Mouse (Mus musculus): Measurements from ENCODE around the gene Gm10570. TPM values are rescaled to one million over a fixed set of nuclear protein-coding genes. Genes with fewer than 3 reads are reported as not detected.

Gm10570 gene
- not detected in 2 replicates for polyA plus RNA-seq (2014; fragmentation: Nextera tagmentation; extraction: Ambion mirVana)

DNA sequence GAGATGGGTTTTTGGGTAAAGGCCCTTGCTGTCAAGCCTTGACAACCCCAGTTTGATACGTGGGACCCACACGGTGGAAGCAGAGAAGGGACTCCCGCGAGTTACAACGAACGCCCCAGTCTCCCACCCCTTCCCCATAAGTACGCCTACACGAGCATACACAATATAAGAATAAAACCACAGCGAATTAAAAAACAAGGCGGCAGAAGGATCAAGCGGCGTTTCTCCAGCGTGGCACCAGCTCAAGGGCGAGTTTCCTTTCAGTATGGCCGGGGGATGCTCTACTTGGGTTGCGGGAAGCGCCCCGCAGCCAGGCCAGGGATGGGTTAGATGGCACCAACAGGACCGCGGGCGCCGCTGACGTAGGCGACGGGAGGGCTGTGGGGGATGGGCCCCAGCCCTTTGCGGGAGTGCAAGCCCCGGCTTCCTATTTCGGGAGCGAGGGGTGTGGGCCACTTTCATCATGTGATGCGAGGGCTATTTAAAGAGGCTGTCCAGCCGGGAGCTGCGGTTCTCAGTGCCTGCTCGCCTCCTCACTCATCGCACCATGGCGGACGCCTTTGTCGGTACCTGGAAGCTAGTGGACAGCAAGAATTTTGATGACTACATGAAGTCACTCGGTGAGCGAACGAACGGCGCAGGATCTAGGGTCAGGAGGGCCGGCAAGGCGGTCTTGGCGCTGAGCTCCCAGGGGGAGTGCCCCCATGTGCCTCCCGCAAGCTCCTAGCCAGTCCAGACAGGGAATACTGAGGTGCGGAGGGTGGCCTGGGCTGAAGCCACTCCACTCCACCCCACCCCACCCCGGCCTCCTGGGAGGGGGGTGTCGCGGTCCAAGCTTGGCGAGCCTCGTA, at the start of gene Gm10570, which contains the start of gene Fabp3:
Gm10570 (minus strand) TSS at position 444 of the 851 bp plus-strand sequence.
Fabp3 (plus strand) TSS at position 365 of the 851 bp plus-strand sequence.
- no peak for TF ChIP-seq CTCF (IDR thresholded peaks at IDR 0.05; ENCODE audit: low read depth)
- H3K36me3 ChIP-seq (ENCODE audit: insufficient read depth): 0 out of 2 replicates have a peak, but pooled peaks cover under 1% of the 10 kb centered on the region
- ATAC-seq (ENCODE audit: insufficient read depth) (peak; percentile 33; the same call in 1 of the 2 replicates), DNase-seq (peak; percentile 49)
- H3K4me1 ChIP-seq (ENCODE audit: insufficient read depth): no peaks in the 10 kb centered on the region
- H3K9ac ChIP-seq: peak within 1 kb of the TSS; percentile 47
- peak within 1 kb of the TSS; percentile 44 for H3K4me3 ChIP-seq (ENCODE audit: low read depth, low read length)
- H3K27me3 ChIP-seq (ENCODE audit: insufficient read depth, low read length): peaks cover 42% of the 10 kb centered on the region
- under 1% methylated on average over 52 of the region's 52 CpGs for WGBS
- no peaks in the 10 kb centered on the region for H3K9me3 ChIP-seq (ENCODE audit: low read depth, low read length)
- H3K4me2 ChIP-seq: peak within 1 kb of the TSS; percentile 93
- H3K27ac ChIP-seq (ENCODE audit: low read depth): no peak within 1 kb of the TSS; the same call in 1 of the 2 replicates

DNA sequence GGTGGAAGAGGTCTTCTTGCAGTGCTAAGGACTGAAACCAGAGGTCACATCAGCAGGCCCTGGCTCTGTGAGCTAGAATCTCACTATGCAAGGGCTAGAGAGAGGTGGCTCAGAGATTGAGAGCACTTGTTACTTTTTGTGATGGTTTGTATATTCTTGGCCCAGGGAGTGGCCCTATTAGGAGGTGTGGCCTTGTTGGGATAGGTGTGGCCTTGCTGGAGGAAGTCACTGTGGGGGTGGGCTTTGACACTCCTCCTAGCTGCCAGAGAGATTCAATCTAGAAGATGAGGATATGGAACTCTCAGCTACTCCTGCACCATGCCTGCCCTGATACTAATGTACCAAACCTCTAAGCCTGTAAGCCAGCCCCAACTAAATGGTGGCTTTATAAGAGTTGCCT, 49.5 kb upstream of the Gm10570 start:
- DNase-seq: no peak
- Histone ChIP-seq H3K27me3 (ENCODE audit: insufficient read depth, low read length) (no peaks in the 10 kb centered on the region), H3K4me3 (ENCODE audit: low read depth, low read length) (no peak overlapping the region), H3K9me3 (ENCODE audit: low read depth, low read length) (no peaks in the 10 kb centered on the region), H3K4me2 (no peak overlapping the region), H3K27ac (ENCODE audit: low read depth) (no peak overlapping the region), H3K36me3 (ENCODE audit: insufficient read depth) (peaks cover 20% of the 10 kb centered on the region), H3K4me1 (ENCODE audit: insufficient read depth) (peaks cover 4% of the 10 kb centered on the region; the same call in 1 of the 2 replicates), H3K9ac (no peak overlapping the region)
- no peak for TF ChIP-seq CTCF (IDR thresholded peaks at IDR 0.05; ENCODE audit: low read depth)
- ATAC-seq (ENCODE audit: insufficient read depth): no peak

DNA sequence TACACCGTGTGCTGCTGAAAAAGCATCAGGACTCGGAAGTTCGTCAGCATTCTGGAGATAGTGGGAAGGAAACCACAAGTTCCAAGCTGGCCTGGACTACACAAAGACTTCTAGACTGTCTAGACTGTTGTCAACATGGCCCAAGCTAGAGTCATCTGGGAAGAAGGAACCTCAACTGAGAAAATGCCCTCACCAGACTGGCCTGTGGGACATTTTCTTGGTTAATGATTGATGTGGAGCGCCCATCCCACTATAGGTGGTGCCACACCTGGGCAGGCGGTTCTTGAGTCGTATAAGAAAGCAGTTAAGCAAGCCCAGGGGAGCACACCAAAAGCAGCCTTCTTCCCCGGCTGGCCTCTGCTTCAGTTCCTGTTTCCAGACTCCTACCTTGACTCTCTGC, 44.1 kb upstream of the Gm10570 start:
- Histone ChIP-seq H3K9ac (no peak overlapping the region), H3K27me3 (ENCODE audit: insufficient read depth, low read length) (no peaks in the 10 kb centered on the region), H3K27ac (ENCODE audit: low read depth) (no peak overlapping the region), H3K4me1 (ENCODE audit: insufficient read depth) (no peaks in the 10 kb centered on the region), H3K9me3 (ENCODE audit: low read depth, low read length) (no peaks in the 10 kb centered on the region), H3K36me3 (ENCODE audit: insufficient read depth) (peaks cover 62% of the 10 kb centered on the region), H3K4me2 (no peak overlapping the region), H3K4me3 (ENCODE audit: low read depth, low read length) (no peak overlapping the region)
- TF ChIP-seq CTCF (IDR thresholded peaks at IDR 0.05; ENCODE audit: low read depth): no peak
- DNase-seq: no peak
- no peak for ATAC-seq (ENCODE audit: insufficient read depth)
- WGBS: 86% methylated on average over 7 of the region's 7 CpGs

DNA sequence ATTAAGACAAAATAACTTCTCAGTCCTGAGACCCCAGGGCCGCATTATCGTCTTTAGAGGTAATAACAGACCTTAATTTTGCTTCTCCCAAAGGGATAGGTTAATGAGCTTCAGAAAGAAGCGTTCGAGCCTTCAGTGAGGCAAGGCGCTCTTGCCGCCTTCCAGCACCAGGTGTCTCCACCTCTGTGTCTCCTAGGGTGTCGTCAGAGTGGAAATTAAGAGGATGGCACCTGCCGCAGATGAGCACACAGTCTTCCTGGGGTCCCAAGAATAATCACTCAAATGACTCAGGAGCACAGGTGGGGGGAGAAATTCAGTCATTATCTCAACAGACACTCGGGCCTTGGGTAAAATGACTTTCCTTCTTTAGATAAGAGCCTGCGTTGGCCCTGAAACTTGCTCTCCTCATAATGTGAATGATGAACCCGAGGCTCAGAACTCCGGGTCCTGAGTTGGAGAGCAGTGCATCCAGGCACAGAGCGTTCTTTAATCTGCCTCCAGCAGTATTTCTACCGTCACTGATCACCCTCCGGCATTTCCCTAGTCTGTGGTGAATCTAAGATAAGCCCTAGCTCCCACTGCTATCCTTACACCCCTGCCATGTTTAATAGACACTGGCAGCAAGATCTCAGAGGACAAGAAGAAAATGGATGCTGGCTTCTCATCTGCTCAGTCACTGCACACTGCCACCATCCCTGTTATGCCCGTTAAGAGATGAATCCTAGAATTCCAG, 42.4 kb upstream of the Gm10570 start:
- peaks cover 59% of the 10 kb centered on the region for H3K36me3 ChIP-seq (ENCODE audit: insufficient read depth)
- H3K4me2 ChIP-seq: no peak overlapping the region
- 87% methylated on average over 16 of the region's 16 CpGs for WGBS
- no peak overlapping the region for H3K27ac ChIP-seq (ENCODE audit: low read depth)
- TF ChIP-seq CTCF (IDR thresholded peaks at IDR 0.05; ENCODE audit: low read depth): no peak
- no peak overlapping the region for H3K4me3 ChIP-seq (ENCODE audit: low read depth, low read length)
- H3K27me3 ChIP-seq (ENCODE audit: insufficient read depth, low read length): no peaks in the 10 kb centered on the region
- H3K9ac ChIP-seq: no peak overlapping the region
- ATAC-seq (ENCODE audit: insufficient read depth): no peak
- no peaks in the 10 kb centered on the region for H3K9me3 ChIP-seq (ENCODE audit: low read depth, low read length)
- H3K4me1 ChIP-seq (ENCODE audit: insufficient read depth): no peaks in the 10 kb centered on the region
- no peak for DNase-seq

DNA sequence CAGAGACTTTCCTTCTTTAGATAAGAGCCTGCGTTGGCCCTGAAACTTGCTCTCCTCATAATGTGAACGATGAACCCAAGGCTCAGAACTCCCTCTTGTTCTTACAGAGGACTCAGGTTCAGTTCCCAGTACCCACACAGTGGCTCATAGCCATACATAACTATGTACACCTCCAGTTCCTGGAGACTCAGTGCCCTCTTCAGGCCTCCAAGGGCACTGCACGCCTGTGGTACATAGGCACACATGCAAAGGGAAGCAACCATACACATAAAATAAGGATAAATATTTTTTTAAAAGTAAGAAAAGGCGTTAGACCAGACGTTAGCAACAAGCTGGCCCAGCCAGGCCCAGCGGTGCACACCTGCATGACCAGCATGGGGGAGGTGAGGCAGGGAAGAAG, 41.2 kb upstream of the Gm10570 start:
- no peak overlapping the region for H3K4me3 ChIP-seq (ENCODE audit: low read depth, low read length)
- no peaks in the 10 kb centered on the region for H3K27me3 ChIP-seq (ENCODE audit: insufficient read depth, low read length)
- H3K9ac ChIP-seq: no peak overlapping the region
- H3K4me2 ChIP-seq: no peak overlapping the region
- H3K36me3 ChIP-seq (ENCODE audit: insufficient read depth): peaks cover 64% of the 10 kb centered on the region
- TF ChIP-seq CTCF (IDR thresholded peaks at IDR 0.05; ENCODE audit: low read depth): peak; percentile 34
- H3K9me3 ChIP-seq (ENCODE audit: low read depth, low read length): no peaks in the 10 kb centered on the region
- 95% methylated on average over 6 of the region's 6 CpGs for WGBS
- no peak for ATAC-seq (ENCODE audit: insufficient read depth)
- no peaks in the 10 kb centered on the region for H3K4me1 ChIP-seq (ENCODE audit: insufficient read depth)
- DNase-seq: no peak
- H3K27ac ChIP-seq (ENCODE audit: low read depth): no peak overlapping the region

DNA sequence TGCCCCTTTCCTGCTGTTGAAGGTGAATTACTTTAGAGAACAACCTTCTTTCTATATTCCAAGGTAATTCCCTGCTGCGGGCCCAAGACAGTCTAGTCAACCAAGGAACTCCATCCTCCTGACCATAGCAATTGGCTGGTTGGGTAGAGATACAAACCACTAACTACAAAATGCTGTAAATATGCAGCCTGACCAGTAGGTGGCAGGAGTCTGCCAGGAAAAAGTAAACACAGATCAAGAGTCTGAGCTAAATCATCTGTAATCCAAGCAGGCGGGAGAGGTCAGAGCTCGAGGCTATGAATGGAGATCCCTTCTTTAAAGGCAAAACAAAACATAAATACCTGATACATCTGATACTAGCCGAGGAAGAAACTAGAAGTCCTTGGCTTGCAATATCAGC, 33.2 kb upstream of the Gm10570 start:
- WGBS: 21% methylated on average over 4 of the region's 4 CpGs
- Histone ChIP-seq H3K27ac (ENCODE audit: low read depth) (no peak overlapping the region), H3K9ac (no peak overlapping the region), H3K4me3 (ENCODE audit: low read depth, low read length) (no peak overlapping the region), H3K9me3 (ENCODE audit: low read depth, low read length) (no peaks in the 10 kb centered on the region), H3K36me3 (ENCODE audit: insufficient read depth) (peaks cover 29% of the 10 kb centered on the region), H3K27me3 (ENCODE audit: insufficient read depth, low read length) (no peaks in the 10 kb centered on the region), H3K4me2 (no peak overlapping the region), H3K4me1 (ENCODE audit: insufficient read depth) (no peaks in the 10 kb centered on the region)
- peak; percentile 83 for TF ChIP-seq CTCF (IDR thresholded peaks at IDR 0.05; ENCODE audit: low read depth)
- ATAC-seq (ENCODE audit: insufficient read depth) (peak; percentile 47; the same call in 1 of the 2 replicates), DNase-seq (peak; percentile 83)

DNA sequence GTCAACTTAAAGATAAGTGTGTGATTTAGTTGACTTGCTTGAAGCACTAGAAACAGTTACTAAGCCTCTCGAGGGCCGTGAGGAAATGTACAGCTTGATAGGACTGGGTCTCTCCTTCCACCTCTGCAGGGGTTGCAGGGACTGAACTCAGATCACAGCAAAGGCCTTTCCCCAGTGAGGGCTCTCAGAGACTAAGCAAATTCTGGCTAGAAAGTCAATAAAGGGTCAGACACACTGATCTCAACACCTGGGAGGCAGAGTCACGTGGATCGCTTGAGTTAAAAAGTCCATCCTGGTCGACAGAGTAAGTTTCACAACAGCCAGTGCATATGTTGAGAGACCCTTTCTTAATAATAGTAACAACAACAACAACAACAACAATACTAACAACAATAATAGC, 27.4 kb upstream of the Gm10570 start:
- no peak for TF ChIP-seq CTCF (IDR thresholded peaks at IDR 0.05; ENCODE audit: low read depth)
- H3K27ac ChIP-seq (ENCODE audit: low read depth): no peak overlapping the region
- DNase-seq (no peak), ATAC-seq (ENCODE audit: insufficient read depth) (no peak)
- no peak overlapping the region for H3K9ac ChIP-seq
- WGBS: 62% methylated on average over 5 of the region's 5 CpGs
- H3K4me1 ChIP-seq (ENCODE audit: insufficient read depth): no peaks in the 10 kb centered on the region
- no peaks in the 10 kb centered on the region for H3K9me3 ChIP-seq (ENCODE audit: low read depth, low read length)
- H3K27me3 ChIP-seq (ENCODE audit: insufficient read depth, low read length): no peaks in the 10 kb centered on the region
- no peak overlapping the region for H3K4me3 ChIP-seq (ENCODE audit: low read depth, low read length)
- no peak overlapping the region for H3K4me2 ChIP-seq
- peaks cover 59% of the 10 kb centered on the region for H3K36me3 ChIP-seq (ENCODE audit: insufficient read depth)
